Mouse (Mus musculus) intestine, postnatal 0 days (tissue): ENCODE data around the gene Slc2a4. TPM values are rescaled to one million over a fixed set of nuclear protein-coding genes. Genes with fewer than 3 reads are reported as not detected.

Source experiments
- ATAC-seq: fragments of 200-750 bp; cut with Nextera tagmentation; 2 replicates; pipeline ENCODE4 v1.8.0; 2017; ENCODE audit warnings: mild to moderate bottlenecking, moderate TSS enrichment, moderate library complexity
- H3K27ac ChIP-seq: fragments of 300-500 bp; sonication (generic); 2 replicates; pipeline ENCODE4 v1.5.1; 2014; ENCODE audit warnings: mild to moderate bottlenecking, low read depth, low read length, moderate library complexity
- H3K27me3 ChIP-seq: fragments of 300-500 bp; sonication (generic); replicated peaks from 2 replicates; pipeline ENCODE4 v1.6.1; 2014; ENCODE audit warnings: low read length, mixed read lengths; ENCODE audit not compliant: control insufficient read depth, insufficient read depth
- H3K36me3 ChIP-seq: fragments of 300-500 bp; sonication (generic); 2 replicates; pipeline ENCODE4 v1.6.1; 2014; ENCODE audit warnings: mild to moderate bottlenecking, moderate library complexity; ENCODE audit not compliant: control insufficient read depth, insufficient read depth
- H3K4me1 ChIP-seq: fragments of 300-500 bp; sonication (generic); replicated peaks from 2 replicates; pipeline ENCODE4 v1.6.1; 2014; ENCODE audit warnings: antibody characterized with exemption, low read length, mixed read lengths; ENCODE audit not compliant: control insufficient read depth, insufficient read depth
- H3K4me2 ChIP-seq: fragments of 300-500 bp; sonication (generic); replicated peaks from 2 replicates; pipeline ENCODE4 v1.6.1; 2014; ENCODE audit warnings: low read depth, mild to moderate bottlenecking, moderate library complexity
- H3K4me3 ChIP-seq: fragments of 300-500 bp; sonication (generic); 2 replicates; pipeline ENCODE4 v1.5.1; 2014; ENCODE audit warnings: low read depth, low read length
- H3K9ac ChIP-seq: fragments of 300-500 bp; sonication (generic); 2 replicates; pipeline ENCODE4 v1.6.1; 2014; ENCODE audit warnings: mild to moderate bottlenecking, low read depth, low read length
- H3K9me3 ChIP-seq: fragments of 300-500 bp; sonication (generic); 2 replicates; pipeline ENCODE4 v1.6.1; 2016; ENCODE audit warnings: mixed run types; ENCODE audit not compliant: control insufficient read depth
- CTCF ChIP-seq: sonication (generic); IDR thresholded peaks from 2 replicates; pipeline ENCODE4 v1.5.1; 2016; ENCODE audit warnings: low read depth, mild to moderate bottlenecking, control low read depth, antibody characterized with exemption, moderate library complexity
- WGBS: fragments of 180-500 bp; shearing (Covaris S2); extraction: QIAGEN DNeasy Blood & Tissue Kit; methylation state at CpG from one replicate; pipeline ENCODE4 v1.1.7; 2014; 5-methylcytosine and 5-hydroxymethylcytosine counted together
- polyA plus RNA-seq: library from polyadenylated mRNA; unstranded; fragments of >200 nt; fragmentation: Nextera tagmentation; extraction: Ambion mirVana; gene quantifications from 2 replicates; pipeline ENCODE4 v1.2.1, GENCODE M21; 2015

Gene Slc2a4
- polyA plus RNA-seq, 1 experiment from 2014 or later, result 18.3 TPM

- Histone ChIP-seq H3K36me3 (peaks cover 80% of the 10 kb centered on the region), H3K27ac (peak overlapping the region; percentile 70), H3K9ac (no peak overlapping the region), H3K4me1 (no peaks in the 10 kb centered on the region), H3K9me3 (no peaks in the 10 kb centered on the region), H3K4me3 (no peak overlapping the region), H3K27me3 (no peaks in the 10 kb centered on the region), H3K4me2 (peak overlapping the region; percentile 45)
- 95% methylated on average over 5 of the region's 6 CpGs for WGBS
- no peak for ATAC-seq
- no peak for TF ChIP-seq CTCF
Observed at GRCm38 (mm10) chr11:69911701-69912100, 36.3 kb downstream of the Slc2a4 start.

DNA sequence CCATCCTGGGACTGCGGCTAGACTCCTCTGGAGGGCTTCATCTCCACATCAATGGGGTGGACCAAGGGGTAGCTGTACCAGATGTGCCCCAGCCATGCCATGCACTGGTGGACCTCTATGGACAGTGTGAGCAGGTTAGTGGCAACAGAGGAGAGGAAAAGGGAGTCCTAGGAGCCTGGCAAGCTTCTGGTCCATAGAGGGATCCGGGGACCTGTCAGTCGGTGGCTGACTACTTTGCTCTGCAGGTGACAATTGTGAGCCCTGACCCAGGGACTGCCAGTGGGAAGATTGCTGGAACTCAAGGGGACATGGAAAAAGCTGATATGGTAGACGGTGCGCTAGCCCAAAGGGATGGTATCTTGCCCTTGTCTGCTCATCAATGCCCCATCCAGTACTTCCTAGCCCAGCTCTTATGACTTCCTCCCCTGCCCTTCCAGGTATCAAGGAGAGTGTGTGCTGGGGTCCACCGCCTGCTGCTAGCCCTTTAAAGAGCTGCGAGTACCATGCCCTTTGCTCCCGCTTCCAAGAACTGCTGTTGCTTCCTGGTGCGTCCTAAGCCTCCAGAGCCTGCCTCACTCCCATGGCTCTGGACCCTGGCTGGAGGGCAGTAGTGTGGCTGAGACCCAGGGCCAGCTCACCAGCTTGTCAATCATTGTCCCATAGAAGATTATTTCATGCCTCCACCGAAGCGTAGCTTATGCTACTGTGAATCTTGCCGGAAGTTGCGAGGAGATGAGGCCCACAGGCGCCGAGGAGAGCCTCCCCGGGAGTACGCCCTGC lies 37.0 kb downstream of the Slc2a4 start:
- no peak overlapping the region for H3K4me3 ChIP-seq
- peak overlapping the region; percentile 70 for H3K27ac ChIP-seq
- peak; percentile 17; the same call in 1 of the 2 replicates for ATAC-seq
- H3K4me2 ChIP-seq, result peak overlapping the region; percentile 45
- no peak for TF ChIP-seq CTCF
- H3K9ac ChIP-seq, result 0 out of 2 replicates have a peak overlapping the region, but pooled peaks have one; percentile 11
- H3K27me3 ChIP-seq, result no peaks in the 10 kb centered on the region
- peaks cover 80% of the 10 kb centered on the region for H3K36me3 ChIP-seq
- no peaks in the 10 kb centered on the region for H3K9me3 ChIP-seq
- WGBS, result 78% methylated on average over 17 of the region's 17 CpGs
- H3K4me1 ChIP-seq, result no peaks in the 10 kb centered on the region

GRCm38 (mm10) chr11:69910177-69910576 lies 37.8 kb downstream of the Slc2a4 start:
- peaks cover 82% of the 10 kb centered on the region for H3K36me3 ChIP-seq
- H3K9me3 ChIP-seq, result no peaks in the 10 kb centered on the region
- ATAC-seq, result no peak
- no peak overlapping the region for H3K4me3 ChIP-seq
- H3K27me3 ChIP-seq, result no peaks in the 10 kb centered on the region
- no peaks in the 10 kb centered on the region for H3K4me1 ChIP-seq
- no peak for TF ChIP-seq CTCF
- 89% methylated on average over 8 of the region's 8 CpGs for WGBS
- H3K4me2 ChIP-seq, result no peak overlapping the region
- H3K9ac ChIP-seq, result no peak overlapping the region
- no peak overlapping the region for H3K27ac ChIP-seq

GRCm38 (mm10) chr11:69909174-69909573 lies 38.8 kb downstream of the Slc2a4 start:
- no peaks in the 10 kb centered on the region for H3K4me1 ChIP-seq
- no peak overlapping the region for H3K4me2 ChIP-seq
- H3K9ac ChIP-seq, result no peak overlapping the region
- H3K9me3 ChIP-seq, result no peaks in the 10 kb centered on the region
- no peak for TF ChIP-seq CTCF
- no peaks in the 10 kb centered on the region for H3K27me3 ChIP-seq
- H3K27ac ChIP-seq, result no peak overlapping the region
- no peak overlapping the region for H3K4me3 ChIP-seq
- ATAC-seq, result no peak
- 95% methylated on average over 5 of the region's 5 CpGs for WGBS
- peaks cover 88% of the 10 kb centered on the region for H3K36me3 ChIP-seq

GRCm38 (mm10) chr11:69908645-69909044 lies 39.3 kb downstream of the Slc2a4 start:
- H3K4me2 ChIP-seq, result no peak overlapping the region
- H3K27me3 ChIP-seq, result no peaks in the 10 kb centered on the region
- no peaks in the 10 kb centered on the region for H3K9me3 ChIP-seq
- TF ChIP-seq CTCF, result no peak
- no peak overlapping the region for H3K4me3 ChIP-seq
- H3K4me1 ChIP-seq, result no peaks in the 10 kb centered on the region
- peaks cover 94% of the 10 kb centered on the region for H3K36me3 ChIP-seq
- H3K9ac ChIP-seq, result no peak overlapping the region
- WGBS, result 89% methylated on average over 11 of the region's 11 CpGs
- no peak for ATAC-seq
- no peak overlapping the region for H3K27ac ChIP-seq

DNA sequence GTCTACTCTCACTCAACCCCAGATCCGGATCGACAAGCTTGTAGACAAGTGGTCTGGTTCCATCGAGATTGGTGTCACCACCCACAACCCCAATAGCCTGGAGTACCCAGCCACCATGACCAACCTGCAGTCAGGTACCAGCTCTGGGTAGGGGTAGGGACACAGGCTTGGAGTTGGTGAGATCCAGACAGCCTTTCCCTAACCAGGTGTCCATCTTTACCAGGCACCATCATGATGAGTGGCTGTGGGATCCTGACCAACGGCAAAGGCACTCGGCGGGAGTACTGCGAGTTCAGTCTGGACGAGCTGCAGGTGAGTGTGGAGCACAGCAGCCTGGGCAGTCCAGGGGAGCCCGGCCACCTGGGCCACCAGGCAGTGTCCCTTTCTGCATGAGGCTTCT lies 43.7 kb downstream of the Slc2a4 start:
- H3K4me2 ChIP-seq, result no peak overlapping the region
- H3K4me3 ChIP-seq, result no peak overlapping the region
- WGBS, result 93% methylated on average over 9 of the region's 9 CpGs
- H3K4me1 ChIP-seq, result no peaks in the 10 kb centered on the region
- ATAC-seq, result no peak
- H3K27ac ChIP-seq, result no peak overlapping the region
- peaks cover 54% of the 10 kb centered on the region for H3K36me3 ChIP-seq
- H3K27me3 ChIP-seq, result no peaks in the 10 kb centered on the region
- TF ChIP-seq CTCF, result no peak
- H3K9ac ChIP-seq, result no peak overlapping the region
- no peaks in the 10 kb centered on the region for H3K9me3 ChIP-seq
